Mouse (Mus musculus): Measurements from ENCODE around the gene Ap2m1. TPM values are rescaled to one million over a fixed set of nuclear protein-coding genes. Genes with fewer than 3 reads are reported as not detected.
"Not testable (repeated sequence)": the region's sequence is repeated elsewhere in the genome, so short reads cannot be mapped to it uniquely, and the experiment has no call there.

Ap2m1 gene
- polyA plus RNA-seq (2017; shearing (Covaris generic)), result 100 to 1,000 TPM; 494 to 560 (median 499) TPM

DNA sequence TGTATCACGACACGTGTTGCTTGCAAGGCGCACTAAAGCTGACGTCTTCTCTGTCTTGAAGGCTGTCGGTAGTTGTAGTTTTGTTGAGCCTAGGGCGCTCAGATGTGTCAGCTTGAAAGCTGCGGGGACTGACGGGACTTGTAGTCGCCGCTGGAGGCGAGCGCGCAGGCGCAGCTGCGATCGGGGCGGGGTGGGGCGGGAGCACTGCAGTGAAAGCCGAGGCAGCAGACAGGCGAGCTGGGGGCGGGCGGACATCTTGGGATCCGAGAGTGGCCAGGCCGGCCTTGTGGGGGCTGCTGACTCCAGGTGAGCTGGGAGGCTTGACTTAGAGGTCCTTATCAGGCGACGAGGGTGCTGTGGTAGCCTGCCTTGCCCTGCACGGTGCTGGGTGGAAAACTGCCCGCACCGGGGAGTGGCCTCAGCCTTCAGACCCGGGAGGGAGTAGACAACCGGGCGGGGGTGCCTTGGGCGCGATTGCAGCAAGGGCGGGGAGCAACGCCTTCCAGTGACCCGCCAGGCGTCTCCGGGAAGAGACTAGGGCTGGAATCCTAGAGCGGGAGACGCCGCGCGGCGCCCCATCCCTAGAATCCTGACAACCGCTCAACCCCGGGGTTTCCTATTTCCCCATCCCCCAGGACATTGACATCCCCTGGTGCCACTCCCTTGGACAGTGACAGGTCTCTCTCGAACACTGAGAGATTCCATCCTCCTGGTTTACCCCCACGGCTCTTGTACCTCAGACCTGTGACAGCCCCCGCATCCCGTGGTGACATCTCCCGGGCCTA, at the start of gene Ap2m1:
Gene Ap2m1 (plus strand): TSS at position 183 of the 785 bp plus-strand sequence.
- peak; percentile 100 for ATAC-seq

DNA sequence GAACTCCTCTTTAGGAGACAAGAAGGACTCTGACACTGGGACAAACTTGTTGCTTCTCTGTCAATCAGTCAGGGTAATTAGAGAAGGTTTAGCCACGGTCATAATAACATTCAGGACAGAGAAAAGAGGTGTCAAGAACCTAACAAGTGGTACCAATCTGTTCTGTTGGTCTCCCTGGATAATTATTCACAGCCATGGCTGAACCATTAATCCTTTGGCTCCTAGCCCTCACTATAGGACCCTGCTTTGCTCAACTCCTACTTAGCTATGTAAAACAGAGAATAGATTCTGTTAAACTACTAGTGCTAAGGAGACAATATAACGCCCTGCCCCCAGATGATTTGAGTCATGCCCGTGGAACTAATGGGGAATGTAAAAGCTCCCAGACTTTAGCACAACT, 49.2 kb upstream of the Ap2m1 start:
- no peak for ATAC-seq

DNA sequence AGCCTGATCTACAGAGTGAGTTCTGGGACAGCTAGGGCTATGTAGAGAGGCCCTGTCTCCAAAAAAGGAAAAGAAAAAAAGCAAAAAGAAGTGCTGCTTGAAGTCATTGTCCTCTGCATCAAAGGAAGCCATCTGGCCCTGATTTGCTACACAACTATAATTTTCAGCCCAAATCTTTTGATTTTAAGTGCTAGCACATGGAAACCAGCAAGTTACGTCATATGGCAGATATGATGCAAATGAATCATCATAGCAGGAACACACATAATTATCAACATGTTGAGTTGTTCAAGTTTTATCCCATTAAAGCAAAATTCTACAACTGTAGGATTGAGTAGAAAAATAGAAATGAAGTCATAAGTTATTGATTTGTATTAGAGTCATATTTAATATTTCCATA, 47.1 kb upstream of the Ap2m1 start:
- ATAC-seq, result no peak

DNA sequence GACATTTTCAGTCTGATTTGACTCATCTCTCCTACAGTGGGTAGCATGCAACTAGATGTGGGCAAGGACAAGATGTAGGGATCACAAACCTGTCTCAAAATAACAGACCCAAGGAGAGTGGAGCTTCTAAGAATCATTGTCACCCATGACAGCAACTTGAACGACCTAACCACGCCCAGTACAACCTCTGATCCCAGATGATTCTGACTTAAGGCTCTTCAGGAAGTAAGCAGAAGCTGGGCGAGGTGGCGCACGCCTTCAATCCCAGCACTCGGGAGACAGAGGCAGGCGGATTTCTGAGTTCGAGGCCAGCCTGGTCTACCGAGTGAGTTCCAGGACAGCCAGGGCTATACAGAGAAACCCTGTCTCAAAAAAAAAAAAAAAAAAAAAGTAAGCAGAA, 46.5 kb upstream of the Ap2m1 start:
- not testable (repeated sequence) for ATAC-seq

DNA sequence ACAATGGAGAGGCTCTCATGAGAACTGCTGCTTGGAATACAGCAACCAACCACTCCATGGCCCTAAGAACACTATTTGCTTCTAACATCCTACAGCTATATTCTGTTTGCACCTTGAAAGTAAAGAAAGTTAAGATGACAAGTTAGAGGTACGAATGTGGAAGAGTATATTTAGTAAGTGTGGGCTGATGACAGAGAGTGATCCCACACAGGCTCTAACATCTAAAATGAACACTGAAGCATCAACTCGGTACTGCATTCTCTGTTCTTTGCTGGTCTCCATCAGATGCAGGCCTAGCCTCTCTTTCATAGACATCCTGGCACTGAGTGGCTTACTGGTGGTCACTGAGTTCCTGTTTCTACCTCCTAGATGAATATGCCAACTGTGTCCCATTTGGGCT, 46.0 kb upstream of the Ap2m1 start:
- ATAC-seq, result no peak

DNA sequence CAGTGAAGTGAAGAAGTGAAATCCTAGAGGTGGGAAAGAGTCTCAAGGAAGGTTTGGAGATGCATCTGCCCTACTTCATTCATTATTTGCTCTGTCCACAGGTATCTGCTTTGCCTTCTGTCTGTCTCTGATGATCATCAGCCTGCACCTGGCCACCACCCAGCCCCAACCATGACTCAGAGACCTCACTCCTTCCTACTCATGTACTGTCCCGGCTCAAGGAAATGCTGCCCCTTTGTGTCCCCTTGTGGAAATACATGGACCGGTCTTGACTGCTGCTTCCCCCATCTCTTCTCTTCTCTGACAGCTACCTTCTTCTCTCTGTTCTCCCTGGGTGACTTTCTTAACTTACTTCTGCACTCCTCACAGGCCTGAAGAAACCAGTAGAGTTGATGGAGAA, 44.7 kb upstream of the Ap2m1 start:
- ATAC-seq, result no peak

DNA sequence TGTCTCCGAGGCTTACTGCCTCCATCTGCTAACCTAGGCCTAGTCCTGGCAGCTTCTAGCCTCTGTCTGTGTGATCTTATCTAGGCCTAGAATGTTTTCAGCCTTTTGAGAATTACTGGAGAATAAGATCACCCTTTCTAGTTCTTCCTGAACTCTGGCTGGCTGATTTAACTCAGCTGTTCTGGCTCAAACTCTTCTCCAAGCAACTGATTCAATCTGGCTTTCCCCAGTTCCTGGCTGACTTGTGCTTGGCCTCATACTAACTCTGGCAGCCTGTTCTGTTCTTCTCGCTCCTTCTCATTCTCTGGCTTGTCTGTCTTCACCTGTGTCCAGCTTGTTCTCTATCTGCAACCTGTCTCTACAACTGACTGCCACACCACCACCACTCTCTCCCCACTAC, 44.0 kb upstream of the Ap2m1 start:
- ATAC-seq, result no peak

DNA sequence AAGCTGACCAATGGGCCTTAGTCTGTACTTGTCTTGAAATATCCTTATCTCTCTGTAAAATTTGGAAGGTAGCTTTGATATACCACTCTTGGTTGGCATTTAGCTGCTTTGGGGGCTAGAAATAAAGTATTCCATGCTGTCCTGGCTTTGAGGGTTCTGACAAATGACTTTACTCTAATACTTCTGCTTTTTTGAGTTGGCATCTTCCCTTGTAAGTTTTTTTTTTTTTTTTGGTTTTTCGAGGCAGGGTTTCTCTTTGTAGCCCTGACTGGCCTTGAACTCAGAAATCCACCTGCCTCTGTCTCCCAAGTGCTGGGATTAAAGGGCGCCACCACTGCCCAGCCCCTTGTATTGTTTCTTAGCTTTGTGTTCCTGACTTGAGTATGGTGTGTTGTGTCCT, 41.8 kb upstream of the Ap2m1 start:
- ATAC-seq, result no peak

DNA sequence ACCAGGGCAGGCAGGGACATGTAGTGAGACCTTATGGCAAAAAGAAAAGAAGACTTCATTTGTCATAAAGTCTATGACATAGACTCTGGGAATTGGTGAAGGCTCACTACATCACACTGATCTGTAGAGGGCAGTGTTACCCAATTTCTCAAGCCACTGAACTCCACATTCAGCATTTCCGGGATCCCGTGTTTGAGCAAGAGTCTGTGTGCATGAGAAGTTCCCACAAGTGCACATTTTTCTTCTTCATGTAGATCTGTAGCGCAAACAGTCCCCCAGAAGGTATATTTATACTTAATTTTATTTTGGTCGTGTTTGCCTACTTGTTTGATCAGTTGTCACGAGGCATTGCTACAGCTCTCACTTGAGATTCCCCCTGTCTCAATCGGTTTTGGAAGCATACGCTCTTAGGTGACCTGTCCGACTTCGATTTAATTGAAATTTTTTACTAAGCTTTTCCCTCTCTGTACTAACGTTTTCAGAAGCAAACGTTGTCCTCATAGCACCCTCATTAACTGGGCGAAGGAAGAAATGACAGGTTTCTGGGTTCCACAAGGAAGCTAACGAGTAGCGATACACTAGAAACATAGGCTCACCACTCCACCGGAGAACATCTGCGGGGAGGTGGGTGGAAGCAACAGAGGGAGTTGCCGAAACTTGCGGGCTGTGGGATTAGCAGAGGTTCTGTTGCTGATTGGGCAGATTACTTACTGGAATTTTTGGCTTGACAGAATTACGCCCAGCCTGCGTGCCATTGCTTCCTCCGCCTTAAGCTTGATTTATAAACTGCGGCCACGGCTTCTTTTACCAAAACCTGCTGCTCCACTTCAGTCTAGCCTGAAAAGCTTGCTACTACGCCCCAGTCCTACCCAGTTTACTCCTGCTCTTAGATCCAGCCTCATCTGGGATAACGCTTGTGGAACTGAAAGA, 38.3 kb upstream of the Ap2m1 start:
- peak; percentile 78 for ATAC-seq

DNA sequence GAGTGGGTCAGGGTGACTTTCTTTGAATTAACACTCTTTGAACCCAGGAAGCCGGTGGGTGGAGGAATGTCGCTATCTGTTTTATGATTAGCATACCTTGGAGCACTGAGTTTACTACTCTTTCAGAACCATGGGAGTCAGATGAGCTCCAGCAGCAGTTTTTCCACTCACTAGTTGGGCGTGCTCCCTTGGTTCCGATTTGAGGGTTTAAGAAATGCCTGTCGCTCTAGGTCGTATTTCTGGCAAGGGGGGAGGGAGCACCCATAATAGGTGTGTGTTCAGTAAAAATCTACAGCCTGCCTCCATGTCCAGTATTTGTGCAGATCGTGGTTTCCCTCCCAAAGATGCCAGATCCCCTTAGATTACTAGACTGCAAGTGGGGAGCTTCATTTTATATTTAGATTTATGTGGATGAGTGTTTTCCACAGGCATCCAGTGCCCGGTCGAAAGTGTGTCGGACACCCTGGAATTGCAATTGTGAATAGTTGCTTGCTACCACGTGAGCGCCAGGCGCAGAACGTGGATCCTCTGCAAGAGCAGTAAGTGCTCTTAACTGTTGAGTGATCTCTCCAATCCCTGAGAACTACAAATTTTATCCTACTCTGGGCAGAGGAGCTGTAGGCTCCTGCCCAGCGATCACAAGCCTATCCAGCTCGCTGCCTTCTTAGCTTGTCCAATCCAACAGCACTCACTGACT, 37.1 kb upstream of the Ap2m1 start:
- no peak for ATAC-seq

DNA sequence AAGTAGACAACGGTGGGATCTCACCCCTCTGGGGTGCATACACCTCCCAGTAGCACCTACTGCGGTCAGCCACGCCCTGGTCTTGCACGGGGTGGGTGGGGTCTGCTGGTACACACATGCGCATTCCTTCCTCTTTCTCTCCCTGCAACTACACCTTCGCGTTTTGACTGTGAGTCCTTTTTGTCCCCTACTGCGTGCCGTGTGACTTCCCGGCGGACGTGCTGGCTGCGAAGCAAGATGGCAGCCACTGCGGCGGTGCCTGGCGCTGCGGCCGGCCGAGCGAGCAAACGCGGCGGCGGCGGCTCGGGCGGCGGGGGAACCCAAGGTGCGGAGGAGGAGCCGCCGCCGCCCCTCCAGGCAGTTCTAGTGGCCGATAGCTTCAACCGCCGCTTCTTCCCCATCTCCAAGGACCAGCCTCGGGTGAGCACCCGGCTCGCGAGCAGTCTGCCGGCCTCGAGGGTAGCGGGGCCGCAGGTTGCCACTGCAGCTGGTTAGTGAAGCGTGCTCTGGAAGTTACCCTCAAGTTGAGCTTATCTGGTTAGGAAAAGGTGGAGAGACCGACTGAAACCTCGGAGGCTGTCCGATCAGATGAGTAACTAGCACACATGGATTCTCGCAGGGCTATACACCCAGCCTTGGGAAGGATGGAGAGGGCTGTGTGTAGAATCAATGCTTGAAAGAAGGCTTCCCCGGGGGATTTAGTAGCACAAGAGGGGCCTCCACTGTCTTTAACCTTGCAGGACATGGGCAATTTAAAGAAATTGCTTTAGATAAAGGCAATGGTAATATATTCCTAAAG, 36.4 kb upstream of the Ap2m1 start, which contains the start of gene Eif2b5:
Gene Eif2b5 (plus strand): TSS at position 141 of the 799 bp plus-strand sequence.
- ATAC-seq, result peak; percentile 83

DNA sequence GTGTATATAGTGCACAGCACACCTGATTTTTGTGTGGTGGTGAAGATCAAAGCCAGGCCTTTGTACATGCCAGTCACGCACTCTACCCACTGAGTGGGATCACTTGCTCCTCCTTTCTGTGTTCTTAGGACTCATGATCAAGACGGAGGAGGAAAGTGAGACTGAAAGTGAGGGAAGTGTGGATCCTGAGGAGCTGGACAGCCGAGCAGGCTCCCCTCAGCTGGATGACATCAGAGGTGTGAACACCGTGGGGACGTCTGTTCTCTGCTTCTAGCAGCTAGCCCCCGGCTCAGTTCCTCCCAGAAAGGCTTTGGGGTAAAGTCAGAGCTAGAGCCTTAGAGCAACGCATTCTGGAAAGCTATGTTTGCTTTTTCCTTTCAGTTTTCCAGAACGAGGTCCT, 29.3 kb upstream of the Ap2m1 start:
- no peak for ATAC-seq

DNA sequence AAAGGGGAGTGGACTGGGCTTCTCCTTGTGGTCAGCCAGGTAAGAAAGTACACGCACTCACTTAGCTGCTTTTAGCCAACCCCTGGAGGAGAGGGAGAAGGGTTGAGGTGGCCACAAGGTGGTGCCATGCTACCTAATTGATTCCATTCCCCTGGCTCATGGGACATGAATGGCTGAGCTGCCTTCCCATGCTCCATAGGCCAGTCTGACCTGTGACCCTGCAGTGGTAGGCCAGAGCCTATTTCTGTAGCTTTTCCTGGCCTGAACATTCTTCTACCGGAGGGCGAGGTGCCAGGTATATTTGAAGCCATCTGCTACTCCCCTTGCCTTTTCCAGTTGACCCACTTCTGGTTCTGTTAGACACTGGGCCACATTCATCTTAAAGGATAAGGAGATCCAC, 25.9 kb upstream of the Ap2m1 start:
- no peak for ATAC-seq

DNA sequence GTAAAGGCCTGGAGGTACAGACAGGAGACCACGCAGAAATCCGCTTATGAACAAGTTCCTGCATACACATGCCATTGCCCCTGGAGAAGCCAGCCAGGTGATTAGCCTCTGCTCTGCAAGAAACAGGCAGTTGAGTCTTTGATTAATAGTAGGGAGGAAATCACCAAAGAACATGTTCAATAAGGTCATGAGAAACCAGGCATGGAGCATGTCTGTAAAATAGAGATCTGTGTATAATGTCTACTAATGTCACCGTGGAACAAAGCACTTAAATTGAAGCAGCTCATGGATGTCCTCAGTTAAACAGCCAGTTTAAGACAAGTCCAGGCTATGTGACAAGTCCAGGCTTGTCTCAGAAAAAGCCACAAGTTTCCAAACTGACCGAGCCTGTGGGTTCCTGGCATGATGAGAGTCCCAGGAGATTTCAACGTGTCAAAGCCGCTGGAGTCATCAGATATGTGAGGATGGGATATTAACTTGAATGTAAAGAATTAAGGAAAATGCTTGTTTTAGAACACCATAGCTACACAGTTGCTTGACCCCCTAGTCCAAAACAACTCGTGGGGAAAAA, 23.9 kb upstream of the Ap2m1 start:
- ATAC-seq, result no peak

DNA sequence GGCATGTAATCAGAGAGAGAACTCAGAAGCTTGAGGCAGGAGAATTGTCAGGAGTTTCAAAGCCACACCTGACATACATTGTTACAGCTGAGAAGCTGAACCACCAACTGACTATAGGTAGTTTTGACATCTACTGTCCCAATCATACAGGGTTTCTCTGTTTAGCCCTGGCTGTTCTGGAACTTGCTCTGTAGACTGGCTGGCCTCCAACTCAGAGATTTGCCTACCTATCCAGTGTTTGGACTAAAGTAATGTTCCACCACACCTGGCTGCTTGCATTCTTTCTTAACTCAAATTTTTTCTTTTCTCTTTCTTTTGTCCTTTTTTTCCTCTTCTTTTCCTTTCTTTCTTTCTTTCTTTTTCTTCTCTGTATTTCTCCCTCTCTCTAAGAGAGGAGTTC, 19.2 kb upstream of the Ap2m1 start:
- no peak for ATAC-seq

DNA sequence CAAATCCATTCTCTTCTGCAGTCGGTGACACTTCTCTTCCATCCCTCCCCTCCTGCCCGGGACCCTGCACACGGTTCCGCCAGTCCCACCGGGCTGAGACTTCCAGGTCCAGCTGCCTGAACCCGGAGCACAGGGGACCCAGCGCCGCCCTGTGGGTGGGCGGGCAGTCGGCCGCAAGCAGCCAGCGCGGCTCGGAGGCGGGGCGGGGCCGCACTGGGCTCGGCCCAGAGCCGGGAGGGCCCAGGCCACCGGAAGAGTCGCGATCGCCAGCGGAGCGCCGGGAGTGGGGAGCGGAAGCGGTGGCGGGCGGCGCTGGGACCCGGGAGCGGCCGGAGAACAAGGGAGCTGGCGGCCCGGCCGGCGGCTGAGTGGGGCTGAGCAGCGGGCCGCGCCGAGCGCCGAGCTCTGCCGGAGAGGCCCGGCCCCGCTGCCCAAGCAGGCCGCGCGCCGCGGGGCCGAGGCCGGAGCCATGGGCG, 18.5 kb upstream of the Ap2m1 start, which contains the start of gene Dvl3:
Gene Dvl3 (plus strand): TSS at position 257 of the 476 bp plus-strand sequence.
- ATAC-seq, result peak; percentile 69

DNA sequence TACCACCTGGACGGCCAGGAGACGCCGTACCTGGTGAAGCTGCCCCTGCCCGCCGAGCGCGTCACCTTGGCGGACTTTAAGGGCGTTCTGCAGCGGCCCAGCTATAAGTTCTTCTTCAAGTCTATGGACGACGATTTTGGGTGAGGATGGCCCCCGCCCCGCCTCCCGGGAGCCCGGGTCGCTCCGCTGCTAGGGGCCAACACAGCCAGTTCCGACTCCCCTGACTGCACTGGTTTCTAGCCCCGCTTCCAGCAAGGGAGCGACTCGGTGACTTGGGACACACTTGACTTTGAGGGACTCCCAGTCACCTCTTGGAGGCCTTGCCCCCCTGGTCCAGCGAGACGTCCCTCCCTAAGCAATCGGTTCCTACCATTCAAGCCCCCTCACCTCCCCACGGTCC, 18.1 kb upstream of the Ap2m1 start:
- ATAC-seq, result peak; percentile 57

DNA sequence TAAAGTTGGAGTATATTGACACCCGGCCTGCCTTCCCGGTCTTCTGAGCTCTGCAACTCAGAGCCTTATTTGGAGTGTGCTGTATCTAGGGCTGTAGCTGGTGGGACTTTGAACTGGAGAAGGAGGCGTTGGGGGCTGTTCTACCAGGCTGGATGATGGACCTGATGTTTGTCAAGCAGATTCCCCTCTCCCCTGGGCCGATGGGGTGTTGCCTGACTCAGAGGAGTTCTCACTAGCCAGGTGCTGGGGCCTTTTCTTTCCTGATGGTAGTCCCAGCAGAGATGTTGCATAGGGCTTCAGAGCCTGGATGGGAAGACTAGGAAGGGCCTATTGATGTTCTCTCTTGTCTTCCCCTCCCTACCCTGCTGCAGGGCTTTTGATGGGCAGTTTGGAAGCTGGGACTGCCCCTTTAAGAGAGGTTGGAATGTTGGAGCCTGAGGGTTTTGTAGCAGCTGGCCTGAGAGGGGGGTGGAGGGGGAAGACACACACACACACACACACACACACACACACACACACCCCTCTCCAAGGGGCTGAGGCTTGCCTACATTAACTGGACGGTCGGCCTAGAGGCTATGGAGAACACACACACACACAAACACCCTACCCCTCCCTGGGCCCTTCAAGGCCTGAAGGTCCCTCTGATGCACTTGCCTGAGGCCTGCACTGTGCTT, 17.4 kb upstream of the Ap2m1 start:
- ATAC-seq, result peak; percentile 17

DNA sequence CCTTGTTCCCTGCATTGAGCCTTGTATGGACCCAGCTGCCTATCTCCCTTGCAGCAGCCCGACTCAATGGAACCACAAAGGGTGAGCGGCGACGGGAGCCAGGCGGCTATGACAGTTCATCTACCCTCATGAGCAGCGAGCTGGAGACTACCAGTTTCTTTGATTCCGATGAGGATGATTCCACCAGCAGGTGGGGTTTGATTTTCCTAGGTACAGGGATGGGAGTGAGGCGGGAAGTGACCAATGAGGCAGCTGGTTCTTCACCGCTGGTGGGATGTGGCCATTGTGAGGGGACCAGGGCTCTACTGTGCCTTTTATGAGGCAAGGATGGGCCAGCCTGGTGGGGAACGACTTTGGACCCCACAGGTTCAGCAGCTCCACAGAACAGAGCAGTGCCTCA, 11.4 kb upstream of the Ap2m1 start:
- no peak for ATAC-seq

DNA sequence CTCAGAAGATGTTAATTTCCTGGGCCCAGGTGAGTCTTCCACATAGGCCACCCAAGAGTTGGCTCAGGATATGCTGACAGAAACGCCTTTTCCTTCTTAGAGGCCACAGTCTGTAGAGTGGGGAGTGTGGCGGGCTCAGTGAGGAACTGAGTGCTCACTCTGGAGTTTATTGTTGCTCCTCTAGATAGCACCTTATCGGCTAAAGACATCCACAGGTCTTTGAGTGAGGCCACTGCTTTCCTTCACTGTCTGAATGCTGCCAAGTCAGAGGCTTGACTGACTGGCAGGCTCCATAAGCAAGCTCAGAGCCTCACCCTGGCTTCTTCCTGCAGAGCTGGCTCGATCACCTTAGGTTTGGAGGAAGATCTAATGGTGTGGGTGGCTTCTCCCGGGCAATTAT, 6.5 kb upstream of the Ap2m1 start:
- no peak for ATAC-seq

DNA sequence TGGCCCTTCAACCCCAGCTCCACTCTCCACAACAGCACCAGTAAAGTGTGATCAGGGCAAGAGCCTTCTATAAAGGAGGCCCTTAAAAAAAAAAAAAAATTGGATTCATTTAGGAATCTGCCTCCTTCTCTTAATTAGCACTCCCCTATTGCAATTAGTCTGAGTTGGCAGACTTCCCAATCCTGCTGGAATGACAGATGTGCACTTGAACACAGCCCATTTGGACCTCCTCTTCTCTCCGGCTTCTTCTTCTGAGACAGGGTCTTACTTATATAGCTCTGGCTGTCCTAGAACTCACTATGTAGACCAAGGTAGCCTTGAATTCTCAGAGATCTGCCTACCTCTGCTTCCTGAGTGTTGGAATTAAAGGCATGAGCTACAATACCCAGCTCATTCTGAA, 5.9 kb upstream of the Ap2m1 start:
- no peak for ATAC-seq

Measured in inflammation-experienced regulatory T-cells, adult 6 months (primary cell).